In genomic region chr1:165388716-165389115, GRCm38 (mm10) we compare ENCODE assay signal across 10 mouse cellular contexts.
DNase-seq lines count a peak whose midpoint lies in the region; ATAC-seq and TF ChIP-seq lines count a peak whose summit lies in the region.
"Had no signal": no experiment of that assay in that cellular context is flagged by ENCODE, and none has a peak within 500 bp of the region (broad histone marks: within the 10 kb centered on the region; RNA-seq: fewer than 3 reads in every experiment).

No protein-coding gene starts in this region.

- no peak for ATAC-seq in limb, embryonic 14.5 days (ENCODE audit: low FRiP score, low read depth)

- H3K9me3 ChIP-seq in limb, embryonic 14.5 days (ENCODE audit: control insufficient read depth, low read length): no peaks in the 10 kb centered on the region
- no peaks in the 10 kb centered on the region for H3K9me3 ChIP-seq in limb, embryonic 10.5 days (replicated peaks)
- H3K9me3 ChIP-seq: midbrain, embryonic 12.5 days had no signal

- no peak overlapping the region for H3K4me3 ChIP-seq in limb, embryonic 14.5 days (replicated peaks; ENCODE audit: low read length)
- H3K4me3 ChIP-seq in limb, embryonic 10.5 days: no peak overlapping the region
- no peak overlapping the region for H3K4me3 ChIP-seq in lung, adult 2 months (replicated peaks; ENCODE audit: extremely low read depth, low read depth, low read length)
- H3K4me3 ChIP-seq: erythroblast, embryonic 14.5 days; midbrain, embryonic 12.5 days had no signal

- whole genome bisulfite sequencing in limb, embryonic 14.5 days: 73% methylated on average over 5 of the region's 5 CpGs
- 85% methylated on average over 5 of the region's 5 CpGs for WGBS in limb, embryonic 10.5 days
- WGBS in lung, adult 2 months: 66% methylated on average over 5 of the region's 5 CpGs

- no peaks in the 10 kb centered on the region for H3K27me3 ChIP-seq in limb, embryonic 14.5 days (ENCODE audit: control insufficient read depth, insufficient read depth, low read length)
- no peaks in the 10 kb centered on the region for H3K27me3 ChIP-seq in limb, embryonic 10.5 days (ENCODE audit: low read depth, poor library complexity, severe bottlenecking)
- H3K27me3 ChIP-seq: midbrain, embryonic 12.5 days had no signal

- H3K9ac ChIP-seq in limb, embryonic 14.5 days (ENCODE audit: low read depth, low read length, severe bottlenecking): no peak overlapping the region
- H3K9ac ChIP-seq: midbrain, embryonic 12.5 days had no signal

- 0 out of 2 replicates have a peak, but pooled peaks have one; percentile 23 for TF ChIP-seq CTCF in lung, adult 2 months (IDR thresholded peaks at IDR 0.05; ENCODE audit: insufficient read depth, low read length)

- no peak overlapping the region for H3K4me2 ChIP-seq in limb, embryonic 14.5 days (replicated peaks; ENCODE audit: low read depth, low read length, severe bottlenecking)
- H3K4me2 ChIP-seq: midbrain, embryonic 12.5 days had no signal

- H3K36me3 ChIP-seq in limb, embryonic 14.5 days (ENCODE audit: control insufficient read depth, insufficient read depth, low read length): peaks cover 12% of the 10 kb centered on the region
- H3K36me3 ChIP-seq in limb, embryonic 10.5 days: peaks cover 2% of the 10 kb centered on the region; the same call in 1 of the 2 replicates
- H3K36me3 ChIP-seq: midbrain, embryonic 12.5 days had no signal

- no peaks in the 10 kb centered on the region for H3K4me1 ChIP-seq in limb, embryonic 14.5 days (ENCODE audit: control insufficient read depth, insufficient read depth, low read length)
- no peaks in the 10 kb centered on the region for H3K4me1 ChIP-seq in limb, embryonic 10.5 days
- peaks cover 2% of the 10 kb centered on the region; the same call in 1 of the 2 replicates for H3K4me1 ChIP-seq in lung, adult 2 months (ENCODE audit: control insufficient read depth, insufficient read depth, low read length)
- H3K4me1 ChIP-seq: midbrain, embryonic 12.5 days had no signal

- H3K27ac ChIP-seq in limb, embryonic 14.5 days (replicated peaks; ENCODE audit: low read depth, low read length): no peak overlapping the region
- H3K27ac ChIP-seq in limb, embryonic 10.5 days: no peak overlapping the region
- H3K27ac ChIP-seq: midbrain, embryonic 12.5 days had no signal

- TF ChIP-seq POLR2A in limb, embryonic 14.5 days (IDR thresholded peaks at IDR 0.05; ENCODE audit: borderline replicate concordance, extremely low read depth, insufficient read depth, insufficient read length): no peak
- TF ChIP-seq POLR2A in lung, adult 2 months (IDR thresholded peaks at IDR 0.05; ENCODE audit: borderline replicate concordance, extremely low read depth, low read depth, low read length): no peak

- DNase-seq in adrenal gland, adult (ENCODE audit: inconsistent age in 2 of 2, low spot score in 1 of 2): peak; percentile 24 to 74
- DNase-seq in adrenal gland, postnatal 4 days (ENCODE audit: low spot score in 2 of 2): no peak
- peak; percentile 32 for DNase-seq in limb, embryonic 14.5 days (ENCODE audit: low spot score)
- no peak for DNase-seq in limb, embryonic 10.5 days (ENCODE audit: low spot score)
- peak; percentile 38 for DNase-seq in embryo, embryonic 11 days
- DNase-seq in lung, adult 2 months: peak; percentile 23
- DNase-seq in right cerebral cortex, postnatal 25 days: no peak
- DNase-seq in T-cell, adult 2 months (ENCODE audit: low spot score): no peak

Comparison
In these comparisons a context has a peak if more than half of its experiments do, and no peak if none do; other contexts are left out.
1. DNase-seq: peak in adrenal gland, adult (2 of 2), limb, embryonic 14.5 days (single experiment), embryo, embryonic 11 days (single experiment) and lung, adult 2 months (single experiment); none in adrenal gland, postnatal 4 days (0 of 2), limb, embryonic 10.5 days (single experiment), right cerebral cortex, postnatal 25 days (single experiment) and T-cell, adult 2 months (single experiment).